Mouse (Mus musculus) heart, postnatal 0 days (tissue): Measurements from ENCODE around the gene AC109138.7. TPM values are rescaled to one million over a fixed set of nuclear protein-coding genes. Genes with fewer than 3 reads are reported as not detected.
A peak's percentile ranks its signal among the peaks of the same experiment; 100 is the strongest.

Experiments used
- ATAC-seq: fragments of 200-750 bp; cut with Nextera tagmentation; 2 replicates; pipeline ENCODE4 v1.8.0; 2017; ENCODE audit warnings: low read depth, moderate number of reproducible peaks, moderate library complexity; ENCODE audit not compliant: insufficient read depth
- DNase-seq: peaks from one replicate; pipeline ENCODE4 v3.0.0-alpha.2; 2016; ENCODE audit warnings: low spot score
- H3K27ac ChIP-seq: fragments of 300-500 bp; sonication (generic); 2 replicates; pipeline ENCODE4 v1.5.1; 2014; ENCODE audit warnings: low read depth, mild to moderate bottlenecking
- H3K27me3 ChIP-seq: fragments of 300-500 bp; sonication (generic); 2 replicates; pipeline ENCODE4 v1.6.1; 2014; ENCODE audit warnings: low read length, mixed read lengths; ENCODE audit not compliant: control insufficient read depth, insufficient read depth
- H3K36me3 ChIP-seq: fragments of 300-500 bp; sonication (generic); replicated peaks from 2 replicates; pipeline ENCODE4 v1.6.1; 2014; ENCODE audit warnings: low read length, mixed read lengths; ENCODE audit not compliant: control insufficient read depth, insufficient read depth
- H3K4me1 ChIP-seq: fragments of 300-500 bp; sonication (generic); 2 replicates; pipeline ENCODE4 v1.6.1; 2014; ENCODE audit warnings: antibody characterized with exemption; ENCODE audit not compliant: control insufficient read depth, insufficient read depth
- H3K4me2 ChIP-seq: fragments of 300-500 bp; sonication (generic); 2 replicates; pipeline ENCODE4 v1.6.1; 2014; ENCODE audit warnings: low read depth, mild to moderate bottlenecking, low read length, moderate library complexity
- H3K4me3 ChIP-seq: fragments of 300-500 bp; sonication (generic); 2 replicates; pipeline ENCODE4 v1.5.1; 2014; ENCODE audit warnings: low read depth, low read length
- H3K9ac ChIP-seq: fragments of 300-500 bp; sonication (generic); replicated peaks from 2 replicates; pipeline ENCODE4 v1.6.1; 2014; ENCODE audit warnings: low read depth, low read length, mixed read lengths
- H3K9me3 ChIP-seq: fragments of 300-500 bp; sonication (generic); replicated peaks from 2 replicates; pipeline ENCODE4 v1.6.1; 2016; ENCODE audit warnings: low read length; ENCODE audit not compliant: control insufficient read depth
- CTCF ChIP-seq: IDR thresholded peaks from 2 replicates; pipeline ENCODE4 v1.5.1; 2016; ENCODE audit warnings: antibody characterized with exemption, control low read depth, low read depth
- EP300 ChIP-seq: IDR thresholded peaks from 2 replicates; pipeline ENCODE4 v1.6.1; 2016; ENCODE audit warnings: antibody characterized with exemption, low read depth
- WGBS: fragments of 180-500 bp; shearing (Covaris S2); extraction: QIAGEN DNeasy Blood & Tissue Kit; methylation state at CpG from one replicate; pipeline ENCODE4 v1.1.7; 2014; 5-methylcytosine and 5-hydroxymethylcytosine counted together
- polyA plus RNA-seq: library from polyadenylated mRNA; unstranded; fragments of >200 nt; fragmentation: Nextera tagmentation; extraction: Ambion mirVana; gene quantifications from 2 replicates; pipeline ENCODE4 v1.2.1, GENCODE M21; 2015
- total RNA-seq: library from RNA; depleted of rRNA; stranded (reverse); fragments of >200 nt; gene quantifications from 2 replicates; pipeline ENCODE4 v1.2.3, GENCODE M21; 2014; ENCODE audit warnings: low replicate concordance

Gene AC109138.7
- total and polyA plus RNA-seq, 2 experiments from 2014 or later: not detected

DNA sequence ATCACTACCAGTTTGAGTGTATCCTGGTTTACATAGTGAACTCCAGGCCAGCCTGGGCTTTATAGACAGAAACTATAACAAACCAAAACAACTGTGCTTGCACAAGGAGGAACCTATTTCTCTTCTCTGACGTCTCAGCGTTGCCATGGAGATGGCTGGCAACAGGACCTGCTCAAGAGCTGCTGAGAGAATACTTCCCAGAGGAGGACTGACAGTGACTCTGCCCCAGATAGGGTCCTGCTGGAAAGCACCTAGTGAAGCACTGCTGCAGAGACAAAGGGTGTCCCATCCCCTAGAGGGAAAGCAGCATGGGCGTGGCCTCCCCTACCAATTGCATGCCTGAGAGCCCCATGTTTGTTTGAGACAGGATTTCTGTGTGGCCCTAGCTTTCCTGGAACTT, 32.3 kb upstream of the AC109138.7 start:
- 0 out of 2 replicates have a peak overlapping the region, but pooled peaks have one; percentile 1 for H3K9ac ChIP-seq
- TF ChIP-seq EP300 (no peak), CTCF (no peak)
- no peak overlapping the region for H3K27ac ChIP-seq
- H3K9me3 ChIP-seq: no peaks in the 10 kb centered on the region
- no peak for DNase-seq
- no peak overlapping the region for H3K4me3 ChIP-seq
- no peak overlapping the region for H3K4me2 ChIP-seq
- ATAC-seq: no peak
- WGBS: 42% methylated on average over 3 of the region's 3 CpGs
- H3K36me3 ChIP-seq: no peaks in the 10 kb centered on the region
- H3K4me1 ChIP-seq: peaks cover 23% of the 10 kb centered on the region
- H3K27me3 ChIP-seq: no peaks in the 10 kb centered on the region

DNA sequence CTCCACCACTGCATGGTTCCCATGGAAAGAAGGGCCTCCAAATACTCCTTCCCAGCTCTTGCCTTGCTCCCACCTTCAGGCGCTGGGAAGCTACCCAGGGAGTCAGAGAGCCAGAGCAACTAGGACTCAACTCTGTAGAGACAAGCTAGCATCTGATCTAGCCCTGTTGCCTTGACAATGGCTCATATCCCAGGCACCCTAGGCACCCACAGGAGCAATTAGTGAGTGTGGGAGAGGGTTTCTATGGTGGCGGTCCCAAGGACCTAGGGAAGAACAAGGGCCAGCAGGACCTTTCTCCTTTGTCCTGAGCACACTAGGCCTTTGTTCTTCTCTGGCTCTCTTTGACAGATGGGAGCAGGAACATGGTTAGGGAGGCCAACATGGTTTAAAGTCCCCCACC, 30.5 kb upstream of the AC109138.7 start:
- H3K9me3 ChIP-seq: no peaks in the 10 kb centered on the region
- WGBS: 73% methylated on average over 2 of the region's 2 CpGs
- H3K4me2 ChIP-seq: no peak overlapping the region
- TF ChIP-seq CTCF (no peak), EP300 (no peak)
- H3K27me3 ChIP-seq: no peaks in the 10 kb centered on the region
- DNase-seq (no peak), ATAC-seq (no peak)
- no peak overlapping the region for H3K9ac ChIP-seq
- H3K36me3 ChIP-seq: no peaks in the 10 kb centered on the region
- H3K4me1 ChIP-seq: peaks cover 33% of the 10 kb centered on the region
- no peak overlapping the region for H3K27ac ChIP-seq
- H3K4me3 ChIP-seq: no peak overlapping the region

DNA sequence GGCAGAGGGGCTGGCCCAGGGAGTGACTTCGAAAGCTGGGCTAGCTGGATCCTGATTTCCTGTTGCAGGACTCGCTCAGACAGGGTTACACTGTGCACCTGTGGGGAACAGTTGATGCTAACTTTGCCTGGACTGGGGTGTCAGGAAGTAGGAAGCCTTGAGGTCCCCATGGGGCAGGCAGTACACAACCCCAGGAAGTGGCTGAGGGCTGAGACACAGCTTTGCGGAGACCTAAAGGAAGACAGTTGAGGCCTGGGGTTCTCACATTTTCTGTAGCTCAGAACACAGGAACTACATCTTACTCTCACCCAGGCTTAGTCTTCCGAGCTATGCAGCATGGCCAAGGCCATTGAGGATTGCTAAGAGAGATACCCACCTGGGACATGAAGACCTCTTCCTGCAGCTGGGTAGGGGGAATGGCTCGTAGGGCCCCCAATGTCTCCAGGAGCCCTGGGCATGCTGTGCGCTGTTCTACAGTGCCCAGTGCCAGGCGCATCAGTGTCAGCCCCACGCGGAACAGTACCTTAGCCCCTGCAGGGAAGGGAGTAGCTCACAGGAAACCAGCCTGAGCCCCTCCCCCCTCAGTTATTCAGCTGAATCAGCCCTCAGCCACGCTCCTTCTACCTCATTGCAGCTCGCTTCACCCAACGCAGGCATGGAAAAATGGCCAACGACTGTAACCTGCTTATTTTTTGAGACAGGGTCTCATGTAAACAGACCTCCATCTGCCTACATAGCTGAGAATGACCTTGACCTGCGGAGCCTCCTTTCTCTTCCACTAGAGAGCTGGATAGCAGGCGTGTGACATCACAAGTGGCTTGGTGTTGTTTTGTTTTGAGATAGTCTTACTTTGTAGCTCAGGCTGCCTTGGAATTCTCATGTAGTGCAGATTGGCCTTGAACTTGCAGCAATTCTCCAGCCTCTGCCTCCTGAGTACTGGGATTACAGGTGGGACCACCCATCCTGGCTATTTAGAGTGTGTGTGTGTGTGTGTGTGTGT, 28.9 kb upstream of the AC109138.7 start:
- no peak overlapping the region for H3K4me3 ChIP-seq
- no peak overlapping the region for H3K9ac ChIP-seq
- peak overlapping the region; percentile 61 for H3K27ac ChIP-seq
- H3K36me3 ChIP-seq: no peaks in the 10 kb centered on the region
- TF ChIP-seq EP300: no peak
- no peak for TF ChIP-seq CTCF
- no peaks in the 10 kb centered on the region for H3K9me3 ChIP-seq
- WGBS: 38% methylated on average over 15 of the region's 15 CpGs
- peak overlapping the region; percentile 36; the same call in 1 of the 2 replicates for H3K4me2 ChIP-seq
- DNase-seq: no peak
- ATAC-seq: peak; percentile 53; the same call in 1 of the 2 replicates
- H3K27me3 ChIP-seq: no peaks in the 10 kb centered on the region
- H3K4me1 ChIP-seq: peaks cover 33% of the 10 kb centered on the region

DNA sequence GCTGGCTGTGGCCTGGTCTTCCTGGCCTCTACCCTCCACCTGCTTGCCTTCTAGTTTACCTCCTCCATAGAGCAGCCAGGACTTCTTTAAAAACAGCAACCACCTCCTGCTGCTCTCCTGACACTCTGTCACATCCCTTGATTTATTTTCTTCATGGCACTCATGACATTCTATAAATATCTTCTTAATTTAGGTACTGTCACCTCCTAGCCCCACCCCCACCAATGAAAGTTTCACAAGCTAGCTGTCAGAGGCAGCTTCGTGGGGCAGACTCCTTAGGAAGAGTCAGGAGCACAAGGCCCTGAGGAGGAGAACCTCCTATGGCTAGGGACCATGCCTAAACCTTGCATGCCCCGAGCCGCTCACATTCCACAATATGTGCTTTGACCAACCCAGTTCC, 26.9 kb upstream of the AC109138.7 start:
- no peak for ATAC-seq
- no peaks in the 10 kb centered on the region for H3K36me3 ChIP-seq
- no peak overlapping the region for H3K4me3 ChIP-seq
- no peaks in the 10 kb centered on the region for H3K9me3 ChIP-seq
- no peak for DNase-seq
- TF ChIP-seq CTCF (no peak), EP300 (no peak)
- peaks cover 36% of the 10 kb centered on the region for H3K4me1 ChIP-seq
- 56% methylated on average over 3 of the region's 3 CpGs for WGBS
- no peak overlapping the region for H3K9ac ChIP-seq
- peak overlapping the region; percentile 18; the same call in 1 of the 2 replicates for H3K4me2 ChIP-seq
- H3K27ac ChIP-seq: peak overlapping the region; percentile 56
- no peaks in the 10 kb centered on the region for H3K27me3 ChIP-seq

DNA sequence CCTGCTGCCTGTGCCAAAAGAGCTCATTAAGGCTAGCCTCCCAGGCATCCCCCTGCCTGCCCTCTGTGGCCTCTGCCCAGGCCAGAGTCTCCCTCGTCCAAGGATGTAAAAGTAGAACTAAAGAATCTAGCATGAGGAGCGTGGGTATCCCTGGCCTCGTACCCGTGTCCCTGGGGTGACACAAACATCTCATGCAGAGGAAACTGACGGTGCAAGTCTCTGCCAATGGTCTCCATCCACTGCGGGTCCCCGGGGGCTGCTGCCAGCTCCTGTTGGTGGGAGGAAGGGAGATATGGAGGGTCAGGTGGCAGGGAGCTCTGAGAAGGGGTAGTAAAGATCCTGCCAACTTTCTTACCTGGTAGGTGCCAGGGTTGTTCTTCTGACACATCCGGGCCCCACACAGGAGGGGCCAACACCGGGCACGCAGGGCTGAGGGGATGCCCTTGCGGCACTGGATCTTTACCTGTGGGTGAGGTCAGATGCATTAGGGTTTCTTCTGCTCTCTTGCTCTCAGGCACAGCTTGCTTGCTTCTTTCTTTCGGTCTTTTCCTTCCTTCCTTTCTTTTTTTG, 25.0 kb upstream of the AC109138.7 start:
- Histone ChIP-seq H3K4me3 (no peak overlapping the region), H3K4me2 (peak overlapping the region; percentile 13; the same call in 1 of the 2 replicates), H3K9me3 (no peaks in the 10 kb centered on the region), H3K27me3 (no peaks in the 10 kb centered on the region), H3K4me1 (peaks cover 46% of the 10 kb centered on the region), H3K36me3 (peaks cover 11% of the 10 kb centered on the region), H3K9ac (no peak overlapping the region), H3K27ac (no peak overlapping the region)
- TF ChIP-seq EP300: no peak
- no peak for TF ChIP-seq CTCF
- DNase-seq (no peak), ATAC-seq (no peak)
- 79% methylated on average over 12 of the region's 12 CpGs for WGBS
